Comparison of ENCODE assay signal across 8 mouse cellular contexts in the genomic region with DNA sequence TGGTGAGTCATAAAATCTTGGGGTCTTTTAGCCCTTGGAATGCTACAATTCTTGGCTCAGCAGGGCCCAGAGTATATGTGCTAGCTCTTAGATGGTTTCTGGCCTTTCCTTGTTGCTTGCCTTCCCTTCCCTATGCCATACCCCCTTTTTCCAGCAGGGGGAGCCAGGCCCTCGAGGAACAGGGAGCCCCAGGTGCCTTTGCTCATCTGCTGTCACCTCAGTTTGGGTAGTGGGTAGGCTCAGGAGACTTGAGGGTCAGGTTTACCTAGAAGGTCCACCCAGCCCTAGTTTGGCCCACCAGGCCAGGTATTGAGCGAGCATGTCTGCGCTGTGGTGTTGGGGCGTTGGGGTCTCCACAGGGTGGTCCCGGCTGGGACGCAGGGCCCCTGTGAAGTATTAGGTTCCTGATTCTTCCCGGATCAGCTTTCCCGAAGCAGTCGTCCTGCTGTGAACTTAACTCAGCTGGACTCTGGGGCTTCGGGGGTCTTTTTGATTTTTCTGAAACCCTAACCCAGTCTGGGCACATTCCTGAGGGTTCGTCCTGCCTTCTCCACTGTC. TPM values are rescaled to one million over a fixed set of nuclear protein-coding genes. Genes with fewer than 3 reads are reported as not detected.
DNase-seq lines count a peak whose midpoint lies in the region; ATAC-seq and TF ChIP-seq lines count a peak whose summit lies in the region.

No protein-coding gene starts in this region.

- H3K4me1 ChIP-seq in bone marrow macrophage, adult 2 months (ENCODE audit: control insufficient read depth, insufficient read depth, low read length) = no peaks in the 10 kb centered on the region
- H3K4me1 ChIP-seq in heart, embryonic 15.5 days (replicated peaks) = peaks cover 22% of the 10 kb centered on the region
- peaks cover 0 to 4% of the 10 kb centered on the region in 2 experiments; a peak in 1 of 4 replicates for H3K4me1 ChIP-seq in liver, embryonic 14.5 days (replicated peaks; ENCODE audit: control insufficient read depth in 2 of 2, insufficient read depth in 2 of 2, low read length in 1 of 2)
- peaks cover 20% of the 10 kb centered on the region for H3K4me1 ChIP-seq in olfactory bulb, adult 2 months (ENCODE audit: control insufficient read depth, insufficient read depth, low read length)

- H3K36me3 ChIP-seq in heart, embryonic 15.5 days = no peaks in the 10 kb centered on the region
- H3K36me3 ChIP-seq in liver, embryonic 14.5 days (replicated peaks; ENCODE audit: control insufficient read depth, insufficient read depth, low read depth) = no peaks in the 10 kb centered on the region

- H3K4me2 ChIP-seq in heart, embryonic 15.5 days = peak overlapping the region; percentile 51
- H3K4me2 ChIP-seq in liver, embryonic 14.5 days (ENCODE audit: low read depth) = no peak overlapping the region

- H3K27me3 ChIP-seq in heart, embryonic 15.5 days = peaks cover 53% of the 10 kb centered on the region
- H3K27me3 ChIP-seq in liver, embryonic 14.5 days (ENCODE audit: control insufficient read depth, insufficient read depth, low read length) = no peaks in the 10 kb centered on the region

- DNase-seq in CD8-positive naive resting alpha-beta T cell, adult 2 months (ENCODE audit: low read depth in 2 of 2, low spot score in 2 of 2) = peak; percentile 59 to 73
- DNase-seq in kidney, postnatal 36 days = peak; percentile 70 to 91
- peak; percentile 30 to 46 (median 31) for DNase-seq in liver, embryonic 14.5 days (ENCODE audit: low read depth in 3 of 3, low spot score in 3 of 3)
- peak; percentile 78 for DNase-seq in thymus, postnatal 0 days (ENCODE audit: low spot score)

- TF ChIP-seq POLR2A in bone marrow macrophage, adult 2 months (IDR thresholded peaks at IDR 0.05; ENCODE audit: borderline replicate concordance, low read depth, low read length) = no peak
- TF ChIP-seq POLR2A in olfactory bulb, adult 2 months (IDR thresholded peaks at IDR 0.05; ENCODE audit: insufficient read depth, low read depth, low read length) = no peak

- no peaks in the 10 kb centered on the region for H3K9me3 ChIP-seq in heart, embryonic 15.5 days (replicated peaks)
- no peaks in the 10 kb centered on the region for H3K9me3 ChIP-seq in liver, embryonic 14.5 days (ENCODE audit: control insufficient read depth, low read length)

- TF ChIP-seq EP300 in liver, embryonic 14.5 days (IDR thresholded peaks at IDR 0.05; ENCODE audit: low read depth) = no peak

- TF ChIP-seq CTCF in bone marrow macrophage, adult 2 months (IDR thresholded peaks at IDR 0.05; ENCODE audit: low read depth, low read length) = peak; percentile 79
- peak; percentile 94 for TF ChIP-seq CTCF in liver, embryonic 14.5 days (IDR thresholded peaks at IDR 0.05; ENCODE audit: low read depth)
- peak; percentile 71; the same call in 1 of the 2 replicates for TF ChIP-seq CTCF in olfactory bulb, adult 2 months (IDR thresholded peaks at IDR 0.05; ENCODE audit: insufficient read depth, low read depth, low read length)

- 11% methylated on average over 11 of the region's 11 CpGs for WGBS in heart, embryonic 15.5 days
- WGBS in liver, embryonic 14.5 days (ENCODE audit: insufficient replicate concordance) = 15% methylated on average over 11 of the region's 11 CpGs
- WGBS in olfactory bulb, adult 2 months = 23% methylated on average over 11 of the region's 11 CpGs

- no peak overlapping the region for H3K9ac ChIP-seq in heart, embryonic 15.5 days
- H3K9ac ChIP-seq in liver, embryonic 14.5 days (replicated peaks) = no peak overlapping the region

- peak; percentile 39 for ATAC-seq in erythroid progenitor cell, adult 5-6 weeks (replicated peaks; ENCODE audit: low FRiP score, poor library complexity, severe bottlenecking)
- ATAC-seq in heart, embryonic 15.5 days (replicated peaks; ENCODE audit: insufficient number of reproducible peaks, insufficient read depth, low FRiP score, low read depth) = no peak
- no peak for ATAC-seq in liver, embryonic 14.5 days (ENCODE audit: insufficient read depth)

- H3K4me3 ChIP-seq in bone marrow macrophage, adult 2 months (ENCODE audit: insufficient read depth, low read length) = no peak overlapping the region
- peak overlapping the region; percentile 20 for H3K4me3 ChIP-seq in heart, embryonic 15.5 days
- no peak overlapping the region for H3K4me3 ChIP-seq in liver, embryonic 14.5 days (ENCODE audit: insufficient read depth in 1 of 2, low read depth in 2 of 2, low read length in 2 of 2)
- no peak overlapping the region for H3K4me3 ChIP-seq in olfactory bulb, adult 2 months (ENCODE audit: insufficient read depth, low read depth, low read length)

- no peak overlapping the region for H3K27ac ChIP-seq in bone marrow macrophage, adult 2 months (ENCODE audit: insufficient read depth, low read depth, low read length)
- no peak overlapping the region for H3K27ac ChIP-seq in heart, embryonic 15.5 days
- no peak overlapping the region for H3K27ac ChIP-seq in liver, embryonic 14.5 days
- H3K27ac ChIP-seq in olfactory bulb, adult 2 months (ENCODE audit: insufficient read depth, low read depth, low read length) = no peak overlapping the region

RNA-seq across cellular contexts. Expression of a gene that starts 26.6 kb away (rescaled TPM):
- not detected in 2 replicates for polyA plus RNA-seq in bone marrow macrophage, adult 2 months (2012; ENCODE audit: insufficient read depth, insufficient read length, missing spikeins)
- total RNA-seq in erythroid progenitor cell, adult 5-6 weeks (2015; ENCODE audit: low replicate concordance) = not detected in 2 replicates
- not detected in 2 replicates for total RNA-seq in erythroid progenitor cell, adult 5-6 weeks (2017; ENCODE audit: low replicate concordance)
- not detected in 2 replicates for polyA plus RNA-seq in heart, embryonic 15.5 days (2015; fragmentation: Nextera tagmentation; extraction: Ambion mirVana)
- polyA plus RNA-seq in liver, embryonic 14.5 days (2012; rRNA removed) = 0.01 TPM in 1 of 2 replicates, not detected in the other
- not detected in 2 replicates for polyA plus RNA-seq in liver, embryonic 14.5 days (2014; fragmentation: Nextera tagmentation; extraction: Ambion mirVana)
- not detected in 2 replicates for polyA plus RNA-seq in olfactory bulb, adult 2 months (2012; ENCODE audit: insufficient read depth, insufficient read length, low replicate concordance, missing spikeins)
- 0.05 and 0.12 TPM in 2 replicates for polyA plus RNA-seq in thymus, postnatal 0 days (2015; fragmentation: Nextera tagmentation; extraction: Ambion mirVana)

RNA-seq across cellular contexts. Expression of a gene that starts 38.8 kb away (rescaled TPM):
- polyA plus RNA-seq in bone marrow macrophage, adult 2 months (2012; ENCODE audit: insufficient read depth, insufficient read length, missing spikeins) = not detected in 2 replicates
- not detected in 2 replicates for total RNA-seq in erythroid progenitor cell, adult 5-6 weeks (2015; ENCODE audit: low replicate concordance)
- total RNA-seq in erythroid progenitor cell, adult 5-6 weeks (2017; ENCODE audit: low replicate concordance) = not detected in 2 replicates
- not detected in 2 replicates for polyA plus RNA-seq in heart, embryonic 15.5 days (2015; fragmentation: Nextera tagmentation; extraction: Ambion mirVana)
- polyA plus RNA-seq in liver, embryonic 14.5 days (2012; rRNA removed) = not detected in 2 replicates
- not detected in 2 replicates for polyA plus RNA-seq in liver, embryonic 14.5 days (2014; fragmentation: Nextera tagmentation; extraction: Ambion mirVana)
- polyA plus RNA-seq in olfactory bulb, adult 2 months (2012; ENCODE audit: insufficient read depth, insufficient read length, low replicate concordance, missing spikeins) = not detected in 2 replicates
- polyA plus RNA-seq in thymus, postnatal 0 days (2015; fragmentation: Nextera tagmentation; extraction: Ambion mirVana) = not detected in 2 replicates

RNA-seq across cellular contexts. Expression of a gene that starts 46.5 kb away (rescaled TPM):
- polyA plus RNA-seq in bone marrow macrophage, adult 2 months (2012; ENCODE audit: insufficient read depth, insufficient read length, missing spikeins) = 29.9 and 32.7 TPM in 2 replicates
- total RNA-seq in erythroid progenitor cell, adult 5-6 weeks (2015; ENCODE audit: low replicate concordance) = 32.8 and 38.1 TPM in 2 replicates
- 21.0 and 34.4 TPM in 2 replicates for total RNA-seq in erythroid progenitor cell, adult 5-6 weeks (2017; ENCODE audit: low replicate concordance)
- polyA plus RNA-seq in heart, embryonic 15.5 days (2015; fragmentation: Nextera tagmentation; extraction: Ambion mirVana) = 21.4 and 26.3 TPM in 2 replicates
- polyA plus RNA-seq in liver, embryonic 14.5 days (2012; rRNA removed) = 15.3 and 17.8 TPM in 2 replicates
- polyA plus RNA-seq in liver, embryonic 14.5 days (2014; fragmentation: Nextera tagmentation; extraction: Ambion mirVana) = 12.0 and 14.0 TPM in 2 replicates
- not detected in 2 replicates for polyA plus RNA-seq in olfactory bulb, adult 2 months (2012; ENCODE audit: insufficient read depth, insufficient read length, low replicate concordance, missing spikeins)
- polyA plus RNA-seq in thymus, postnatal 0 days (2015; fragmentation: Nextera tagmentation; extraction: Ambion mirVana) = 29.0 and 38.1 TPM in 2 replicates

Comparison
In these comparisons a context has a peak if more than half of its experiments do, and no peak if none do; other contexts are left out.
1. RNA of a gene that starts 46.5 kb away (polyA plus RNA-seq): 29.0 to 38.1 TPM in thymus, postnatal 0 days, 29.9 to 32.7 TPM in bone marrow macrophage, adult 2 months, 21.4 to 26.3 TPM in heart, embryonic 15.5 days and 12.0 to 17.8 TPM in liver, embryonic 14.5 days; not detected in olfactory bulb, adult 2 months; every median in the first group is over 10 times any median in the second.
2. Peak in every context shown above with its lines, with median percentiles within 50 percentile points of each other: DNase-seq and CTCF ChIP-seq.